Mouse (Mus musculus): ENCODE data around the gene Tsc2.
"Not testable (repeated sequence)": the region's sequence is repeated elsewhere in the genome, so short reads cannot be mapped to it uniquely, and the experiment has no call there.

DNA sequence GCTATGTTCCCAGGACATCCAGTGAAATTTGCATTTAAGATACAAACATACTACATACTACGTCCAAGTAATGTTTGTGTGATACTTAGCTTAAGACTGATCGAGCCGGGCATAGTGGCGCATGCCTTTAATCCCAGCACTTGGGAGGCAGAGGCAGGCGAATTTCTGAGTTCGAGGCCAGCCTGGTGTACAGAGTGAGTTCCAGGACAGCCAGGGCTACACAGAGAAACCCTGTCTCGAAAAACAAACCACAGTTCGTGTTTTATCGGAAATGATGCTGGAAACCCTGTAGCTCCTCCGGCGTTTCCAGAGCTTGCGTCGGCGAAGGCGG lies 36.7 kb upstream of the Tsc2 start:
- not testable (repeated sequence) for TF ChIP-seq CTCF (IDR thresholded peaks at IDR 0.05; ENCODE audit: low read depth); EP300 (optimal IDR thresholded peaks at IDR 0.05)
